Mouse (Mus musculus): ENCODE measurements around the gene Bco1. TPM values are rescaled to one million over a fixed set of nuclear protein-coding genes. Genes with fewer than 3 reads are reported as not detected.

Bco1 gene
- polyA plus RNA-seq, 1 experiment from 2014 or later: 0.38 TPM

- H3K27ac ChIP-seq (ENCODE audit: low read depth, low read length): no peak overlapping the region
- ATAC-seq (ENCODE audit: low FRiP score, low TSS enrichment): no peak
- WGBS: 81% methylated on average over 13 of the region's 13 CpGs
Observed at GRCm38 (mm10) chr8:117123850-117124633, 28.4 kb downstream of the Bco1 start.

DNA sequence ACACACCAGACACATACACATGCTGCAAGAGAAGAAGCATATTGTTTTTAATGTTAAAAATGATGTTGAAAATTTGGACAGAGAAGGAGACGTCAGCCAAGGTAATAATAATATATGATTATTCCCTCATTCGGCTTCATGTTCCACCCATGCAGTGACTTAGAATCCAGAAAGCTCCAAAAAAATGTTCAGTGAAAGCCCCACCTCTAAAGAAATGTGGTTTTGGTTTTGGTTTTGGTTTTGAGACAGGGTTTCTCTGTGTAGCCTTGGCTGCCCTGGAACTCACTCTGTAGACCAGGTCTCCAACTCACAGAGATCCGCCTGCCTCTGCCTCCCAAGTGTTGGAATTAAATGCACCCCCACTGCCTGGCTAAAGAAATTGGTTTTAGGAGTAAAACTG is 30.2 kb downstream of the Bco1 start:
- no peak for ATAC-seq (ENCODE audit: low FRiP score, low TSS enrichment)
- Histone ChIP-seq H3K4me1 (ENCODE audit: control insufficient read depth, insufficient read depth, low read length) (no peaks in the 10 kb centered on the region), H3K36me3 (ENCODE audit: control insufficient read depth, insufficient read depth, low read length) (no peaks in the 10 kb centered on the region), H3K9me3 (ENCODE audit: control insufficient read depth, low read length) (no peaks in the 10 kb centered on the region), H3K27ac (ENCODE audit: low read depth, low read length) (no peak overlapping the region), H3K4me2 (replicated peaks; ENCODE audit: low read depth, low read length) (no peak overlapping the region), H3K9ac (ENCODE audit: low read depth, low read length) (no peak overlapping the region), H3K27me3 (ENCODE audit: control insufficient read depth, insufficient read depth, low read length) (no peaks in the 10 kb centered on the region), H3K4me3 (ENCODE audit: low read length) (no peak overlapping the region)
- 90% methylated on average over 3 of the region's 3 CpGs for WGBS

More at GRCm38 (mm10) chr8:117123850-117124633, 28.4 kb downstream of the Bco1 start:
- Histone ChIP-seq H3K4me2 (replicated peaks; ENCODE audit: low read depth, low read length) (no peak overlapping the region), H3K27me3 (ENCODE audit: control insufficient read depth, insufficient read depth, low read length) (no peaks in the 10 kb centered on the region), H3K4me1 (ENCODE audit: control insufficient read depth, insufficient read depth, low read length) (no peaks in the 10 kb centered on the region), H3K36me3 (ENCODE audit: control insufficient read depth, insufficient read depth, low read length) (no peaks in the 10 kb centered on the region), H3K9ac (ENCODE audit: low read depth, low read length) (no peak overlapping the region), H3K4me3 (ENCODE audit: low read length) (no peak overlapping the region), H3K9me3 (ENCODE audit: control insufficient read depth, low read length) (no peaks in the 10 kb centered on the region)

GRCm38 (mm10) chr8:117126411-117126810 is 30.8 kb downstream of the Bco1 start:
- Histone ChIP-seq H3K27ac (ENCODE audit: low read depth, low read length) (no peak overlapping the region), H3K9me3 (ENCODE audit: control insufficient read depth, low read length) (no peaks in the 10 kb centered on the region), H3K36me3 (ENCODE audit: control insufficient read depth, insufficient read depth, low read length) (no peaks in the 10 kb centered on the region), H3K4me3 (ENCODE audit: low read length) (no peak overlapping the region), H3K4me1 (ENCODE audit: control insufficient read depth, insufficient read depth, low read length) (no peaks in the 10 kb centered on the region), H3K9ac (ENCODE audit: low read depth, low read length) (no peak overlapping the region), H3K4me2 (replicated peaks; ENCODE audit: low read depth, low read length) (no peak overlapping the region), H3K27me3 (ENCODE audit: control insufficient read depth, insufficient read depth, low read length) (no peaks in the 10 kb centered on the region)
- ATAC-seq (ENCODE audit: low FRiP score, low TSS enrichment): no peak
- 90% methylated on average over 3 of the region's 3 CpGs for WGBS

DNA sequence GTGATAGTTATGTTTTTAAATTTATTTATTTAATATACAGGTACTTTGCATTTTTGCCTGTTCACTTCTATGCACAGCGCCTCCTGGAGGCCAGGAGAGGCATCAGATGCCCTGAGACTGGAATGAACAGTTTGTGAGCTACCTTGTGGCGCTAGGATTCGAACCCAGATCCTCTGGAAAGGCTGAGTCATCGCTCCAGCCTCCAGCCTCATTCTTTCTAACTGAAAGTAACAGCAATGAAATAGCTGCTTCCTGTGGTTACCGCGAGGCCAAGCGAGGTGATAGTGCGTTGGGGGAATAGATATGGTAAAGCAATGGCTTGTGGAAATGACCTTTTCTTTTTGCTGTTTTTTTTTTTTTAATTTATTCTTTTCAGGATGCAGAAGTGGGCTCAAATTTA is 31.4 kb downstream of the Bco1 start:
- no peak overlapping the region for H3K9ac ChIP-seq (ENCODE audit: low read depth, low read length)
- ATAC-seq (ENCODE audit: low FRiP score, low TSS enrichment): no peak
- H3K4me3 ChIP-seq (ENCODE audit: low read length): no peak overlapping the region
- H3K27me3 ChIP-seq (ENCODE audit: control insufficient read depth, insufficient read depth, low read length): no peaks in the 10 kb centered on the region
- no peak overlapping the region for H3K4me2 ChIP-seq (replicated peaks; ENCODE audit: low read depth, low read length)
- no peaks in the 10 kb centered on the region for H3K4me1 ChIP-seq (ENCODE audit: control insufficient read depth, insufficient read depth, low read length)
- no peaks in the 10 kb centered on the region for H3K36me3 ChIP-seq (ENCODE audit: control insufficient read depth, insufficient read depth, low read length)
- H3K27ac ChIP-seq (ENCODE audit: low read depth, low read length): no peak overlapping the region
- no peaks in the 10 kb centered on the region for H3K9me3 ChIP-seq (ENCODE audit: control insufficient read depth, low read length)
- 86% methylated on average over 8 of the region's 8 CpGs for WGBS

- Histone ChIP-seq H3K36me3 (ENCODE audit: control insufficient read depth, insufficient read depth, low read length) (no peaks in the 10 kb centered on the region), H3K27ac (ENCODE audit: low read depth, low read length) (no peak overlapping the region), H3K27me3 (ENCODE audit: control insufficient read depth, insufficient read depth, low read length) (no peaks in the 10 kb centered on the region; the same call in 1 of the 2 replicates), H3K9ac (ENCODE audit: low read depth, low read length) (no peak overlapping the region), H3K4me1 (ENCODE audit: control insufficient read depth, insufficient read depth, low read length) (0 out of 2 replicates have a peak, but pooled peaks cover 3% of the 10 kb centered on the region), H3K9me3 (ENCODE audit: control insufficient read depth, low read length) (0 out of 2 replicates have a peak, but pooled peaks cover 2% of the 10 kb centered on the region), H3K4me3 (ENCODE audit: low read length) (no peak overlapping the region), H3K4me2 (replicated peaks; ENCODE audit: low read depth, low read length) (no peak overlapping the region)
- WGBS: 89% methylated on average over 3 of the region's 3 CpGs
- no peak for ATAC-seq (ENCODE audit: low FRiP score, low TSS enrichment)
Observed at GRCm38 (mm10) chr8:117133702-117134101, 38.0 kb downstream of the Bco1 start.

DNA sequence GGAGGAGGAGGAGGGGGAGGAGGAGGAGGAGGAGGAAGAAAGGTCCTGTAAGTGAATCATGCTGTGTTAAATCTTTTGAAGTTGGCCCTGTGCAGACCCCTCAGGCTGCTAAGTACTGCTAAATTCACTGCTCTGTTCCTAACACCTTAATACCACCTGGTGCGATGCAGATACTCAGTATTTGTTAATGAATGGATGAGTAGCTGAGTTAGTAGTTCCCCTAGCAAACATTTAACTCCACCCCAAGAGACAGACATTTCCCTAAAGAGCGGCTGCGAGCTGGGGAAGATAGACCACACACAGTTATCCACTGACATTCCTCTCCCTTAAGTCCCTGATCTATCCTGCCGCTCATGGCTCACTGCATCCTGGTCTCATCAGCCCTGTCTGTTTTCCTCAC is 40.7 kb downstream of the Bco1 start:
- no peak for ATAC-seq (ENCODE audit: low FRiP score, low TSS enrichment)
- Histone ChIP-seq H3K9me3 (ENCODE audit: control insufficient read depth, low read length) (peaks cover 2% of the 10 kb centered on the region; the same call in 1 of the 2 replicates), H3K36me3 (ENCODE audit: control insufficient read depth, insufficient read depth, low read length) (no peaks in the 10 kb centered on the region), H3K4me1 (ENCODE audit: control insufficient read depth, insufficient read depth, low read length) (0 out of 2 replicates have a peak, but pooled peaks cover 3% of the 10 kb centered on the region), H3K9ac (ENCODE audit: low read depth, low read length) (no peak overlapping the region), H3K4me3 (ENCODE audit: low read length) (no peak overlapping the region), H3K4me2 (replicated peaks; ENCODE audit: low read depth, low read length) (no peak overlapping the region), H3K27ac (ENCODE audit: low read depth, low read length) (no peak overlapping the region), H3K27me3 (ENCODE audit: control insufficient read depth, insufficient read depth, low read length) (no peaks in the 10 kb centered on the region; the same call in 1 of the 2 replicates)
- 17% methylated on average over 4 of the region's 4 CpGs for WGBS

DNA sequence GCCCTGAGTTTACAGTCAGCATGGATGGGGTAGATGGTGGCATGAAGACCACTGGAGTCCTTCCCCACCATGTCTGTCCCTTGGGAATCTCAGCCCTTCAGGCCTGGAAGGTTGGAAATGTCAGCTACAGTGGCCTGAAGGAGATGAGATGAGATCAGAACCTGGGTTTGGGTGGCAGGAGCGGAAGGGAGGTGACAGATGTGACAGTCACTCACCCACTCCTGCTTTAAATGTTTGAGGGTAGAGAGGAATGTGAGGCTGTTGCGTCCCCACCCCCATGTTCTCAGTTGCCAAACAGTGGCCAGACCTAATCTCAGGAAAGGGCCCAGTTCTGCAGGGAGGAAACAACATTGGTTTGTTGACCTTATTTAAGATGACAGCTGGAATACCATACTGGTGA is 41.1 kb downstream of the Bco1 start:
- Histone ChIP-seq H3K27me3 (ENCODE audit: control insufficient read depth, insufficient read depth, low read length) (no peaks in the 10 kb centered on the region; the same call in 1 of the 2 replicates), H3K4me1 (ENCODE audit: control insufficient read depth, insufficient read depth, low read length) (0 out of 2 replicates have a peak, but pooled peaks cover 3% of the 10 kb centered on the region), H3K4me3 (ENCODE audit: low read length) (no peak overlapping the region), H3K27ac (ENCODE audit: low read depth, low read length) (no peak overlapping the region), H3K9me3 (ENCODE audit: control insufficient read depth, low read length) (peaks cover 2% of the 10 kb centered on the region; the same call in 1 of the 2 replicates), H3K4me2 (replicated peaks; ENCODE audit: low read depth, low read length) (no peak overlapping the region), H3K36me3 (ENCODE audit: control insufficient read depth, insufficient read depth, low read length) (no peaks in the 10 kb centered on the region), H3K9ac (ENCODE audit: low read depth, low read length) (no peak overlapping the region)
- ATAC-seq (ENCODE audit: low FRiP score, low TSS enrichment): no peak
- 57% methylated on average over 2 of the region's 2 CpGs for WGBS

DNA sequence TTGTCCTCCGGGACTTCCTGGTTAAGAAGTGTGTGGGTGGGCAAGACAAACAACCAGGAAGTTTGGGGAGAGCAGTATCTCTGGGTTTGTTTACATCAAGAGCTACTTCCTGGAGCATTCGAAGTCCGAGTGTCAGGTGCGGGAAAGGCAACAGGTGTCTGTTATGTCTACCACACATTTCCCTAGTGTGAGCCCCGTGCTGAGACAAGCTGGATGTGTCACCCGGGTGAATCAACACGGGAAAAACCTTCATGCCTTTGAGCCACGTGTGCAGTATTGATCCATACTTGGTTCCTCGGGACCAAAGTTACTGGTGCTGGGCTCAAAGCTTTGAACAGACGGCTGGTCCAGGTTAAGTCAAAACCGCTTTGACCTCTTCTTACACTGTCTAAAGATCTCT is 41.7 kb downstream of the Bco1 start:
- H3K4me3 ChIP-seq (ENCODE audit: low read length): no peak overlapping the region
- no peak for ATAC-seq (ENCODE audit: low FRiP score, low TSS enrichment)
- no peak overlapping the region for H3K27ac ChIP-seq (ENCODE audit: low read depth, low read length)
- WGBS: 55% methylated on average over 11 of the region's 11 CpGs
- H3K27me3 ChIP-seq (ENCODE audit: control insufficient read depth, insufficient read depth, low read length): no peaks in the 10 kb centered on the region; the same call in 1 of the 2 replicates
- no peak overlapping the region for H3K4me2 ChIP-seq (replicated peaks; ENCODE audit: low read depth, low read length)
- H3K36me3 ChIP-seq (ENCODE audit: control insufficient read depth, insufficient read depth, low read length): no peaks in the 10 kb centered on the region
- H3K4me1 ChIP-seq (ENCODE audit: control insufficient read depth, insufficient read depth, low read length): 0 out of 2 replicates have a peak, but pooled peaks cover 3% of the 10 kb centered on the region
- H3K9me3 ChIP-seq (ENCODE audit: control insufficient read depth, low read length): peaks cover 2% of the 10 kb centered on the region; the same call in 1 of the 2 replicates
- no peak overlapping the region for H3K9ac ChIP-seq (ENCODE audit: low read depth, low read length)

DNA sequence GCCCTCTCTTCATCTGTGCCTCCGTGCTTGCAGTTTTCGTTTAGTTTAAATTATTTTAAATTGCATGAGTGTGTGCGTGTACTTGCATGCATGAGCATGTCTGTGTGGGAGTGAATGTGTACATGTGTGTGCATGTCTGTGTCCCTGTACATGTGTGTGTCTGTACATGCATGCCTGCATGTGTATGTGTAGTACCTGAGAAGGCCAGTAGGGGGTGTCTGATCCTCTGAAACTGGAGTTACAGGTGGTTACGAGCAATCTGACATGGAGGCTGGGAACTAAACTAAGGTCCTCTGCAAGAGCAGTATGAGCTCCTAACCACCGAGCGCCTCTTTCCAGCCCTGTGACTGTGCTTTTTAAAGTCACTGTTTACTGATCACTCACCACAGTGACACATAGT is 52.9 kb downstream of the Bco1 start:
- no peak for ATAC-seq (ENCODE audit: low FRiP score, low TSS enrichment)
- H3K4me3 ChIP-seq (ENCODE audit: low read length): no peak overlapping the region
- H3K27me3 ChIP-seq (ENCODE audit: control insufficient read depth, insufficient read depth, low read length): no peaks in the 10 kb centered on the region
- H3K4me1 ChIP-seq (ENCODE audit: control insufficient read depth, insufficient read depth, low read length): no peaks in the 10 kb centered on the region
- no peaks in the 10 kb centered on the region for H3K9me3 ChIP-seq (ENCODE audit: control insufficient read depth, low read length)
- 95% methylated on average over 6 of the region's 6 CpGs for WGBS
- no peak overlapping the region for H3K9ac ChIP-seq (ENCODE audit: low read depth, low read length)
- no peak overlapping the region for H3K27ac ChIP-seq (ENCODE audit: low read depth, low read length)
- no peak overlapping the region for H3K4me2 ChIP-seq (replicated peaks; ENCODE audit: low read depth, low read length)
- no peaks in the 10 kb centered on the region for H3K36me3 ChIP-seq (ENCODE audit: control insufficient read depth, insufficient read depth, low read length)
